Mouse (Mus musculus) brain, embryonic 14.5 days (tissue): ENCODE data around the gene Klf2. TPM values are rescaled to one million over a fixed set of nuclear protein-coding genes. Genes with fewer than 3 reads are reported as not detected.

Experiments
- DNase-seq: peaks from one replicate; pipeline ENCODE4 v3.0.0-alpha.2; 2011; ENCODE audit warnings: low read depth
- CTCF ChIP-seq: fragments of 200-500 bp; IDR thresholded peaks from 2 replicates; pipeline ENCODE4 v1.5.1; 2012; ENCODE audit warnings: inconsistent platforms, mild to moderate bottlenecking, moderate library complexity, borderline replicate concordance; ENCODE audit not compliant: insufficient read depth, insufficient read length; ENCODE audit errors: extremely low read depth
- POLR2A ChIP-seq: fragments of 200-500 bp; IDR thresholded peaks from 2 replicates; pipeline ENCODE4 v1.6.1; 2012; ENCODE audit warnings: mild to moderate bottlenecking, inconsistent platforms, borderline replicate concordance; ENCODE audit not compliant: poor library complexity, insufficient read depth, insufficient read length, severe bottlenecking; ENCODE audit errors: extremely low read depth
- polyA plus RNA-seq: library from polyadenylated mRNA; depleted of rRNA; stranded (reverse); fragments of >200 nt; gene quantifications from 2 replicates; pipeline ENCODE4 v1.2.3, GENCODE M21; 2012

The Klf2 gene
- polyA plus RNA-seq, 1 experiment, result 11.0 TPM

DNA sequence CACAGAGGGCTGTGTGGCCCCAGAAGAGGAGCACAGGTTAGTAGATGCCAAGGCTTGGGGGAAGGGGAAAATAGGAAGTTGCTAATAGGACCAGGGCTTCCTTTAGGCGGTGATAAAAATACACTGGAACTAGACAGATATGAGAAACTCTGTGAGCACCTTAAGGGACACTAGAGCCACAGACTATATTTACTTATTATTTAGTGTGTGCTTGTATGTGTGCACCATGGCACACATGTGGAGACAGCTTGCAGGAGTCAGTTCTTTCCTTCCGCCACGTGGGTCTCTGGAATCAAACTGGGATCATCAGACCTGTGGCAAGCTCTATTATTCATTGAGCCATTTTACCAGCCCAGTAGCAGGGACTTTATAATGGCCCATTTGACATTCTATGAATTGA, 23.7 kb upstream of the Klf2 start:
- TF ChIP-seq CTCF, result no peak
- no peak for TF ChIP-seq POLR2A
- no peak for DNase-seq

DNA sequence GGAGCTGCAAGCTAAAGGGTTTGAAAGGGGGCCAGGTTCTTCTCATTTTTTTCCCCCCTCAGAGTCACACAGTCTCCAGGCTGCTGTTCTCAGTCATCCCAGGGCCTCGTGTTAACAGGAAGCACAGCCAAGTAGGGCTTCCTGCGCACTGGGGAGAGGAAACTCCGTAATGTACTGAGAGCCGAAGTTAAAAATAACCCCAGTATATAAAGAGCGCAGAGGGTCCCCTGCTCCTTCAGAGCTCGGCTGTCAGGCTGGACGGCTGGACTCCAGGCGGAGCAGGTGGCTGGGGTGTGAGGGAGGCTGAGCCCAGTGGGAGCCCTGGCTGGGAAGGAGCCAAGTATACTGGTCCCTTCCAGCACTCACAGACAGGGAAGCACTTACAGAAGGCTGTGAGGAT, 23.2 kb upstream of the Klf2 start:
- no peak for TF ChIP-seq POLR2A
- no peak for TF ChIP-seq CTCF

DNA sequence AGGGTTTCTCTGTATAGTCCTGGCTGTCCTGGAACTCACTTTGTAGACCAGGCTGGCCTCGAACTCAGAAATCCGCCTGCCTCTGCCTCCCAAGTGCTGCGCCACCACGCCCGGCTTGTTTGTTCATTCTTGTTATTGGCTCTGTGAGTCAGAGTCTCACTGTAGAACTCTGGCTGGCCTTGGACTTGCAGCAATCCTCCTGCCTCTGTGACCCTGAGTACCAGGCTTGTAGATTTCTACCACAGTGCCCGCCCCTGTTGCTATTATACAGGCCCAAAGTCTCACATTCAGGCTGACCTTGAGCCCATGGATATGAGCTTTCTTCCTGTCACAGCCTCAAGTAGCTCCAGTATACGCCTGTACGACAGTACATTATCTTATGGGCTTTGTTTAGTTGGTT, 22.3 kb upstream of the Klf2 start:
- TF ChIP-seq CTCF (no peak), POLR2A (no peak)
- no peak for DNase-seq

More for the DNA sequence above, 23.2 kb upstream of the Klf2 start:
- DNase-seq, result peak; percentile 66

DNA sequence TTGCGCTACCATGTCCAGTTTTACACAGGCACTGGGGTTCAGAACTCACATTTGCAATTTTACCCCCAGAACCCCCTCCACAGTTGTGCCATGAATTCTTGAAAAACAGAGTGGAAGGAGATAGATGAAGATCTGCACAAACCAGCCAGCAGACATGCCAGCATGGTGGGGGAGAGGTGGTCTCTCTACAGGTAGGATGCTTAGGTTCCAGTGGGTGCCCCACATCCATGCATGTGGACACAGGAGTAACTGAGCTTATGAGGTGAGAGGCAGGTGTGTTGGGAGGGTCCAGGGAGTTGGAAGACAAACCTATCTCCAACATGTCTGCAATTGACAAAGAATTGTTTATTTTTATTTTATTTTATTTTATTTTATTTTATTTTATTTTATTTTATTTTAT, 19.9 kb upstream of the Klf2 start:
- DNase-seq, result no peak
- TF ChIP-seq POLR2A (no peak), CTCF (no peak)

DNA sequence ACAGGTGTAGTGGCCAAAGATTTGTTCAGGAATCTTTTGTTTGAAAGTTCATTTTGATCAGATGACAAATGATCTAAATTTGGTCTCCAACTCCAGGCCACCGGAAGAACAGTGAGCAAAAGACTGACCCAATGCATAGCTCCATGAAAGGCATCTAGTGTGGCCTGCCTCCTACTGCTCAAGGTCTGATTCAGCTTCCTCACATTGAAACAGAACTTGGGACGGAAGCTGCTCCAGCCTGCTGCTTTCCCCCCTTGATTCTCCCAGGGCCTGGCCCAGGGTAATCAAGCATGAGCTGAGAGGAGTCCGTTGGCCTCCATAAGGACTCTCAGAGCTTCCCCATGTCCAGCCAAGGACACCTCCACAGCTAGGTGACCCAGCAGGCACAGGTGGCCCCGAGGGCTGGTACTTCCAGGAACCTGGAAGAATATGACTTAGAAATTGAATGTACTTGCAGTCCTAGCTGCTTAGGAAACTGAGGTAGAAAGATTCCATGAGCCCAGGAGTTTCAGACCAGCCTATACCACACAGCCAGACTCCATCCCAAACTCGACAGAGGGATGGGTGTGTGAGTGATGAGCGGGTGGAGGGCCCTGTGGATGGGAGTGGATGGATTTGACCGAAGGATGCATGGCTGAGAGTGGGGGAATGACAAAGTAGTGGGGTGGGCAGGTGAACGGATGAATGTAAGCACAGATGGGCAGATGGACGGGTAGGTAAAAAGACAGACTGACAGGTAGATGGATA, 18.0 kb upstream of the Klf2 start:
- TF ChIP-seq CTCF, result no peak
- no peak for TF ChIP-seq POLR2A
- no peak for DNase-seq

DNA sequence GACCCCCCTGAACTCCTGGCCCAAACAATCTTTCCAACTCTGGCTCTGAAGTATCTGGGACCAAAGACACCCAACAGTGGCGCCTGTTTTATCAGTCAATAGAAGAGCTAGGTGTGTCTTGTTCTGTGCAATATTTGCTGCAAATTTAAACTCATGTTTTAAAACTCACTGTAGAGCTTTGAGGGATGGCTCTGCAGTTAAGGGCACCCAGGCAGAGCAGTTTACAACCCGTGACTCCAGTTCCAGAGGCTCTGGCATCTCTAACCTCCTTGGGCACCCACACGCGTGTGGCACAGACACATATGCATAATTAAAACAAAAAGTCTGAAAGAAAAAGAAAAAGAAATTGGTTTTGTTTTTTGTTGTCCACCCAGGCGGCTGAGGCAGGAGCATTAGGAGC, 17.3 kb upstream of the Klf2 start:
- no peak for DNase-seq
- TF ChIP-seq CTCF (no peak), POLR2A (no peak)

DNA sequence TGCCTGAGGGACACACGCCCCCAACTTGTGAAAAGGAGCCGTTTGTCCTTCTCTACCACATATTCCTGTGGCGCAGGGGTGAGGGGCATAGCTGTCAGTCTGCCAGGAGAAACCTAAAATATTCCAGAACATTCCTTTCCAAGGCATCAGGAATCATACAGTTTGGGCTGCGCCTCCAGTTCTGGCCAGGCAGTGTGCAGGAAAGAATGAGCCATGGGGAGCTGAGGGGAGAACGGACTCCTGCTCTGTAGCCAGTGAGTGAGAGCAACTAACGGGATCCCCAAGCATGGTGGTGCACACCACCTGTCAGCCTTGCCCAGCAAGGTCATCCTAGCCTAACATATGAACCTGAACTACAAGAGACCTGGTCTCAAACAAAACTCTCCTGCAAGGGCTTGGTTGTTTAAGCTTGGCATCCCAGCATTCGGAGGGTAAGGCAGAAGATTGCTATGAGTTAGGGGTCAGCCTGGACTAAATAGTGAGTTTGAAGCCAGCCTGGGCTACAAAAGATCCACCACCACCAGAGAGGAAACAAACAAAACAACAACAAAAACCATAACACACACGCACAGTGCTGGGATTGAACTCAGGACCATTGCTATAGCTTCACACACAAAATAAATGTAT, 15.7 kb upstream of the Klf2 start:
- TF ChIP-seq CTCF (no peak), POLR2A (no peak)
- no peak for DNase-seq

DNA sequence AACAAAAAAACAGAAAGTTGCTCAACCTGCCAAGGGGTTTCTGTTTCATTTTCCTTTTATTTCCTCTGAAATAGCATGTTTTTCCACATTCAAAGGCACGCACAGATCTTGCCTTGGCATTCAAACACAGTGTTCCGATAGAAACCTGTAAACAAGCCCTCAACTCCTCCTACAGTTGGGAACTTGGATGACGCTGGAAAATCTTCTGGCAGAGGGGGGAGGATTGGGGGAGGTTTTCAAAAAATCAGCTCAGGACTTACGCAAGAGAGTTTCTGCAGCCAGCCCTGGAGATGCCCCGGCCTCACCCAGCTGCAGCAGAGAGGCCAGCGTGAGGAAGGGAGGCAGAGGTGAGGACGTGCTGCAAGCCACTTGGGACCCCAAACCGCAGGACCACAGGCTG, 15.2 kb upstream of the Klf2 start:
- no peak for TF ChIP-seq POLR2A
- no peak for TF ChIP-seq CTCF
- DNase-seq, result peak; percentile 31

DNA sequence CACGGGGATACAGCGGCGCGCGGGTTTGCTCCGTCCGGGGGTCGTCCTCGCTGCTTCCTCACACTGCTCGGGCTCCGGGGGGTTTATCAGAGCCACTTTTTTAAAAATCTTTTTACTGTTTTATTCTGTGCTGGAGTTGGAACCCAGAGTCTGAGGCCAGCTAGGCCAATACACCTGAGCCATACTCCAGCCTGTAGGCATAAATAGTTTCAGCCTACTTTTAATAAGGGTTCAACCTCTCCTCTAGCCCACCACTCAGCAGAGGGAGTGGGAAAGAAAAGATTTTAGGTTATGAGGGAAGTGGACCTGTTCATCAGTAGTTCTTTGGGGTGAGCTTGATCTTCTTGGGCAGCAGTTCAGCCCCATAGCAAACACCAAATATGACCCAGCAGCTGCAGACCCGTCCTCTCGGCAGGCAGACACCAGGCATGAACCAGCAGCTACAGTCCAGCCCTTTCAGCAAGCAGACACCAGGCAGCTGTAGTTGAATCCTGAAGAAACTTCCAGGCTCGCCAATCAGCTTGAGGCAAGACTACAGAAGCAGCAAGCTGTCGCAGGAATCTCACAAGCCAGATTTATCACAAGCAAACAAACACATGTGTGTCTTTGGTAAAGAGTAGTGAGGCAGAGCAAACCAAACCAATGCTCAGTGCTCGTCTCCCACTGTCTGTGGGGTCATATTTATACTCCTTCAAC, 13.5 kb upstream of the Klf2 start, which contains the start of gene Gm10282:
Gm10282 (minus strand) TSS at position 51 of the 696 bp plus-strand sequence.
- TF ChIP-seq CTCF, result no peak
- no peak for TF ChIP-seq POLR2A
- DNase-seq, result no peak

DNA sequence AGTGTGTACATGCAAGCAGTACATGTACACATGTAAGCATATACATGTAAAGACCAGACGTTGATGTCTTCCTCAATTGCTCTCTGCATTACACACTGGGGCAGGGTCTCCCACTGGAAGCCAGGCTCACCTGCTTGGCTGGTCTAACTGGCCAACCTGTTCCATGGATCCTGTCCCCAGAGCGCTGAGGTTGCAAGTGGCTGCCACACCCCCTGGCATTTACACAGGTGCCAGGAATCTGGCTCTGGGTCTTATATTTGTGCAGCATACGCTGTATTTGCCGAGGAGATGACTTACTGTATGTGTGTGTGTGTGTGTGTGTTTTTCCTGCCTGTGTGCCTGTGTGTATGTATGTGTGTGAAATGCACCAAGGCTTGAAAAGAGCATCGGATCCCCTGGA, 11.9 kb upstream of the Klf2 start:
- TF ChIP-seq CTCF (no peak), POLR2A (no peak)
- DNase-seq, result no peak

DNA sequence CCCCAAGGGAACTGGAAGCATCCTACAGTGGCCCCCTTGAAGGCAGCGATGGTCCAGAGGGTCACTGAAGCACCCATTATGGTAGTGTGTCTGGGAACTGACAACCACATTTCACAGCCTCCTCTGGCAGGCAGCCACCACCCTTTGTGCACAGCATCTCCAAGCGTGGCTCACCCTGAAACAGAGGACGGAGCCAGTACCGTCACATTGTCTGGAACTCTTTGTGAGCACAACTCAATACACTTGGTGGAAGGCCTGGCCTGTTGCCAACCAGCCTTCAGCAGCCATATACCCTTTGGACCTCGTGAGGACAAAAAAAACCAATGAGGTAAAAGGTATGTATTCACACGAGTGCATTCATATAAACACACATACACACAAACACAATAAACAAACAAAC, 10.6 kb upstream of the Klf2 start:
- no peak for TF ChIP-seq CTCF
- no peak for TF ChIP-seq POLR2A
- DNase-seq, result peak; percentile 44
